Mouse (Mus musculus): ENCODE results near the gene Srp9. TPM values are rescaled to one million over a fixed set of nuclear protein-coding genes. Genes with fewer than 3 reads are reported as not detected.

Gene Srp9
- polyA plus RNA-seq, 1 experiment from 2014 or later: 113 TPM

GRCm38 (mm10) chr1:182089600-182090297 lies 34.8 kb upstream of the Srp9 start:
- H3K27ac ChIP-seq (replicated peaks in 1 of 2; ENCODE audit: control insufficient read depth in 1 of 2, insufficient read depth in 1 of 2, low read depth in 2 of 2, low read length in 2 of 2): peak overlapping the region; percentile 82 to 86
- H3K36me3 ChIP-seq (ENCODE audit: control insufficient read depth, insufficient read depth, low read length): no peaks in the 10 kb centered on the region
- no peak overlapping the region for H3K4me3 ChIP-seq (ENCODE audit: control insufficient read depth in 1 of 2, insufficient read depth in 1 of 2, low read depth in 1 of 2, low read length in 2 of 2)
- peak overlapping the region; percentile 42 for H3K9ac ChIP-seq (ENCODE audit: low read length)
- no peaks in the 10 kb centered on the region for H3K27me3 ChIP-seq (ENCODE audit: control insufficient read depth, insufficient read depth, low read length)
- H3K4me2 ChIP-seq (ENCODE audit: low read length): no peak overlapping the region
- H3K9me3 ChIP-seq (ENCODE audit: control insufficient read depth, low read length): no peaks in the 10 kb centered on the region
- 14% methylated on average over 15 of the region's 15 CpGs for WGBS
- H3K4me1 ChIP-seq (ENCODE audit: control insufficient read depth in 2 of 2, insufficient read depth in 2 of 2, low read length in 2 of 2): peaks cover 51 to 57% of the 10 kb centered on the region in 2 experiments
- ATAC-seq (ENCODE audit: insufficient number of reproducible peaks, insufficient read depth, low FRiP score, low read depth): no peak

GRCm38 (mm10) chr1:182090298-182090677 lies 34.2 kb upstream of the Srp9 start:
- Histone ChIP-seq H3K9me3 (ENCODE audit: control insufficient read depth, low read length) (no peaks in the 10 kb centered on the region), H3K4me1 (ENCODE audit: control insufficient read depth in 2 of 2, insufficient read depth in 2 of 2, low read length in 2 of 2) (peaks cover 51 to 62% of the 10 kb centered on the region in 2 experiments), H3K4me2 (ENCODE audit: low read length) (no peak overlapping the region), H3K4me3 (ENCODE audit: control insufficient read depth in 1 of 2, insufficient read depth in 1 of 2, low read depth in 1 of 2, low read length in 2 of 2) (no peak overlapping the region), H3K9ac (ENCODE audit: low read length) (0 out of 2 replicates have a peak overlapping the region, but pooled peaks have one; percentile 13), H3K27ac (replicated peaks in 1 of 2; ENCODE audit: control insufficient read depth in 1 of 2, insufficient read depth in 1 of 2, low read depth in 2 of 2, low read length in 2 of 2) (peak overlapping the region; percentile 82 to 86), H3K36me3 (ENCODE audit: control insufficient read depth, insufficient read depth, low read length) (no peaks in the 10 kb centered on the region), H3K27me3 (ENCODE audit: control insufficient read depth, insufficient read depth, low read length) (no peaks in the 10 kb centered on the region)
- 6% methylated on average over 5 of the region's 5 CpGs for WGBS
- ATAC-seq (ENCODE audit: insufficient number of reproducible peaks, insufficient read depth, low FRiP score, low read depth): no peak

GRCm38 (mm10) chr1:182091261-182091660 lies 33.3 kb upstream of the Srp9 start:
- Histone ChIP-seq H3K36me3 (ENCODE audit: control insufficient read depth, insufficient read depth, low read length) (no peaks in the 10 kb centered on the region), H3K9ac (ENCODE audit: low read length) (no peak overlapping the region), H3K9me3 (ENCODE audit: control insufficient read depth, low read length) (no peaks in the 10 kb centered on the region), H3K4me2 (ENCODE audit: low read length) (no peak overlapping the region), H3K4me1 (ENCODE audit: control insufficient read depth in 2 of 2, insufficient read depth in 2 of 2, low read length in 2 of 2) (peaks cover 52 to 64% of the 10 kb centered on the region in 2 experiments), H3K4me3 (ENCODE audit: control insufficient read depth in 1 of 2, insufficient read depth in 1 of 2, low read depth in 1 of 2, low read length in 2 of 2) (no peak overlapping the region), H3K27ac (replicated peaks in 1 of 2; ENCODE audit: control insufficient read depth in 1 of 2, insufficient read depth in 1 of 2, low read depth in 2 of 2, low read length in 2 of 2) (no peak overlapping the region), H3K27me3 (ENCODE audit: control insufficient read depth, insufficient read depth, low read length) (no peaks in the 10 kb centered on the region)
- 53% methylated on average over 7 of the region's 7 CpGs for WGBS
- no peak for ATAC-seq (ENCODE audit: insufficient number of reproducible peaks, insufficient read depth, low FRiP score, low read depth)

- Histone ChIP-seq H3K4me3 (ENCODE audit: control insufficient read depth in 1 of 2, insufficient read depth in 1 of 2, low read depth in 1 of 2, low read length in 2 of 2) (no peak overlapping the region), H3K27ac (replicated peaks in 1 of 2; ENCODE audit: control insufficient read depth in 1 of 2, insufficient read depth in 1 of 2, low read depth in 2 of 2, low read length in 2 of 2) (no peak overlapping the region), H3K36me3 (ENCODE audit: control insufficient read depth, insufficient read depth, low read length) (no peaks in the 10 kb centered on the region), H3K9ac (ENCODE audit: low read length) (no peak overlapping the region), H3K4me1 (ENCODE audit: control insufficient read depth in 2 of 2, insufficient read depth in 2 of 2, low read length in 2 of 2) (peaks cover 49 to 63% of the 10 kb centered on the region in 2 experiments), H3K27me3 (ENCODE audit: control insufficient read depth, insufficient read depth, low read length) (no peaks in the 10 kb centered on the region), H3K4me2 (ENCODE audit: low read length) (no peak overlapping the region), H3K9me3 (ENCODE audit: control insufficient read depth, low read length) (no peaks in the 10 kb centered on the region)
- ATAC-seq (ENCODE audit: insufficient number of reproducible peaks, insufficient read depth, low FRiP score, low read depth): no peak
- WGBS: 83% methylated on average over 13 of the region's 13 CpGs
These were observed 32.7 kb upstream of the Srp9 start for GRCm38 (mm10) chr1:182091746-182092412.

- Histone ChIP-seq H3K4me2 (ENCODE audit: low read length) (no peak overlapping the region), H3K27me3 (ENCODE audit: control insufficient read depth, insufficient read depth, low read length) (no peaks in the 10 kb centered on the region), H3K9me3 (ENCODE audit: control insufficient read depth, low read length) (no peaks in the 10 kb centered on the region), H3K4me3 (ENCODE audit: control insufficient read depth in 1 of 2, insufficient read depth in 1 of 2, low read depth in 1 of 2, low read length in 2 of 2) (no peak overlapping the region), H3K36me3 (ENCODE audit: control insufficient read depth, insufficient read depth, low read length) (no peaks in the 10 kb centered on the region), H3K9ac (ENCODE audit: low read length) (no peak overlapping the region), H3K27ac (replicated peaks in 1 of 2; ENCODE audit: control insufficient read depth in 1 of 2, insufficient read depth in 1 of 2, low read depth in 2 of 2, low read length in 2 of 2) (no peak overlapping the region), H3K4me1 (ENCODE audit: control insufficient read depth in 2 of 2, insufficient read depth in 2 of 2, low read length in 2 of 2) (peaks cover 44 to 58% of the 10 kb centered on the region in 2 experiments)
- no peak for ATAC-seq (ENCODE audit: insufficient number of reproducible peaks, insufficient read depth, low FRiP score, low read depth)
- WGBS: 66% methylated on average over 5 of the region's 5 CpGs
These were observed 32.1 kb upstream of the Srp9 start for GRCm38 (mm10) chr1:182092413-182092800.

- H3K9ac ChIP-seq (ENCODE audit: low read length): no peak overlapping the region
- no peaks in the 10 kb centered on the region for H3K36me3 ChIP-seq (ENCODE audit: control insufficient read depth, insufficient read depth, low read length)
- H3K27me3 ChIP-seq (ENCODE audit: control insufficient read depth, insufficient read depth, low read length): no peaks in the 10 kb centered on the region
- H3K4me2 ChIP-seq (ENCODE audit: low read length): no peak overlapping the region
- no peak overlapping the region for H3K4me3 ChIP-seq (ENCODE audit: control insufficient read depth in 1 of 2, insufficient read depth in 1 of 2, low read depth in 1 of 2, low read length in 2 of 2)
- ATAC-seq (ENCODE audit: insufficient number of reproducible peaks, insufficient read depth, low FRiP score, low read depth): no peak
- H3K9me3 ChIP-seq (ENCODE audit: control insufficient read depth, low read length): no peaks in the 10 kb centered on the region
- WGBS: 92% methylated on average over 5 of the region's 5 CpGs
- peaks cover 34 to 48% of the 10 kb centered on the region in 2 experiments for H3K4me1 ChIP-seq (ENCODE audit: control insufficient read depth in 2 of 2, insufficient read depth in 2 of 2, low read length in 2 of 2)
- no peak overlapping the region for H3K27ac ChIP-seq (replicated peaks in 1 of 2; ENCODE audit: control insufficient read depth in 1 of 2, insufficient read depth in 1 of 2, low read depth in 2 of 2, low read length in 2 of 2)
These were observed 31.1 kb upstream of the Srp9 start for GRCm38 (mm10) chr1:182093407-182093806.

GRCm38 (mm10) chr1:182094473-182095136 lies 29.9 kb upstream of the Srp9 start:
- no peak overlapping the region for H3K4me3 ChIP-seq (ENCODE audit: control insufficient read depth in 1 of 2, insufficient read depth in 1 of 2, low read depth in 1 of 2, low read length in 2 of 2)
- H3K9ac ChIP-seq (ENCODE audit: low read length): no peak overlapping the region
- no peak for ATAC-seq (ENCODE audit: insufficient number of reproducible peaks, insufficient read depth, low FRiP score, low read depth)
- peaks cover 24 to 43% of the 10 kb centered on the region in 2 experiments for H3K4me1 ChIP-seq (ENCODE audit: control insufficient read depth in 2 of 2, insufficient read depth in 2 of 2, low read length in 2 of 2)
- no peaks in the 10 kb centered on the region for H3K27me3 ChIP-seq (ENCODE audit: control insufficient read depth, insufficient read depth, low read length)
- peak overlapping the region; percentile 30; the same call in 1 of the 2 replicates for H3K4me2 ChIP-seq (ENCODE audit: low read length)
- no peaks in the 10 kb centered on the region for H3K9me3 ChIP-seq (ENCODE audit: control insufficient read depth, low read length)
- H3K36me3 ChIP-seq (ENCODE audit: control insufficient read depth, insufficient read depth, low read length): no peaks in the 10 kb centered on the region
- H3K27ac ChIP-seq (replicated peaks in 1 of 2; ENCODE audit: control insufficient read depth in 1 of 2, insufficient read depth in 1 of 2, low read depth in 2 of 2, low read length in 2 of 2): no peak overlapping the region
- 49% methylated on average over 15 of the region's 15 CpGs for WGBS
